Mouse (Mus musculus): Measurements from ENCODE around the gene Mpped2. TPM values are rescaled to one million over a fixed set of nuclear protein-coding genes. Genes with fewer than 3 reads are reported as not detected.

Mpped2 gene
- 1.2 and 1.8 TPM in 2 replicates for polyA plus RNA-seq (2015; fragmentation: Nextera tagmentation; extraction: Ambion mirVana)

GRCm38 (mm10) chr2:106692783-106693701 is at the start of gene Mpped2:
TSS of gene Mpped2 (plus strand) at chr2:106693269.
- H3K9ac ChIP-seq (ENCODE audit: low read depth, low read length) = peak within 1 kb of the TSS; percentile 51
- peaks cover 52% of the 10 kb centered on the region for H3K27me3 ChIP-seq (ENCODE audit: control insufficient read depth, insufficient read depth, low read depth, low read length)
- no peak within 1 kb of the TSS for H3K27ac ChIP-seq (ENCODE audit: low read length)
- H3K4me1 ChIP-seq (ENCODE audit: control insufficient read depth, low read depth, low read length) = no peaks in the 10 kb centered on the region; the same call in 1 of the 2 replicates
- WGBS (ENCODE audit: insufficient replicate concordance) = 1% methylated on average over 55 of the region's 56 CpGs
- H3K9me3 ChIP-seq (replicated peaks; ENCODE audit: control insufficient read depth, low read length) = no peaks in the 10 kb centered on the region
- H3K4me2 ChIP-seq (ENCODE audit: low read depth, low read length) = peak within 1 kb of the TSS; percentile 84
- peak; percentile 71 for ATAC-seq (ENCODE audit: low read depth)
- no peaks in the 10 kb centered on the region for H3K36me3 ChIP-seq (ENCODE audit: control insufficient read depth, insufficient read depth)
- H3K4me3 ChIP-seq (ENCODE audit: low read depth, low read length) = peak within 1 kb of the TSS; percentile 65

DNA sequence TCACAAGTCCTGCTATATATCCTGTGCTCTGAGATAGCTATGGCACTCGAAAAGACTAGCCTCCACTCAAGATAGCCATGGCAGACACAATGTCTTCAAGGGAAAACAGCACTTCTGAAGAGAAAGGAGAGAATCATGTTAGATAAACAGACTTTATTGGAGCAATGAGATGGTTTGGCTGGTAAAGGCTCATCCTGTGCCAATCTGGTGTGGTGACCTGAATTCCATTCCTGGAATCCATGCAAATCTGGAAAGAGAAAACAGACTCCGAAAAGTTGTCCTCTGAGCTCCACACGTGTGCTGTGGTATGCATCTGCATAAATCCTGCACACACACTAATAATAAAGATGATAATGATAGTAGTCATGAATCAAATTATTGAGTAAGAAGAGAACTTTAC is 48.3 kb upstream of the Mpped2 start:
- H3K9ac ChIP-seq (ENCODE audit: low read depth, low read length) = no peak overlapping the region
- no peaks in the 10 kb centered on the region for H3K36me3 ChIP-seq (ENCODE audit: control insufficient read depth, insufficient read depth)
- H3K4me2 ChIP-seq (ENCODE audit: low read depth, low read length) = no peak overlapping the region
- 57% methylated on average over 3 of the region's 3 CpGs for WGBS (ENCODE audit: insufficient replicate concordance)
- no peaks in the 10 kb centered on the region for H3K9me3 ChIP-seq (replicated peaks; ENCODE audit: control insufficient read depth, low read length)
- no peaks in the 10 kb centered on the region for H3K27me3 ChIP-seq (ENCODE audit: control insufficient read depth, insufficient read depth, low read depth, low read length)
- no peak for ATAC-seq (ENCODE audit: low read depth)
- H3K4me3 ChIP-seq (ENCODE audit: low read depth, low read length) = no peak overlapping the region
- no peaks in the 10 kb centered on the region for H3K4me1 ChIP-seq (ENCODE audit: control insufficient read depth, low read depth, low read length)
- no peak overlapping the region for H3K27ac ChIP-seq (ENCODE audit: low read length)

GRCm38 (mm10) chr2:106649686-106650570 is 43.1 kb upstream of the Mpped2 start:
- WGBS (ENCODE audit: insufficient replicate concordance) = 5% methylated on average over 25 of the region's 25 CpGs
- H3K27ac ChIP-seq (ENCODE audit: low read length) = no peak overlapping the region
- no peaks in the 10 kb centered on the region; the same call in none of the 2 replicates for H3K4me1 ChIP-seq (ENCODE audit: control insufficient read depth, low read depth, low read length)
- peak overlapping the region; percentile 1; the same call in 1 of the 2 replicates for H3K9ac ChIP-seq (ENCODE audit: low read depth, low read length)
- peak; percentile 98 for ATAC-seq (ENCODE audit: low read depth)
- H3K4me3 ChIP-seq (ENCODE audit: low read depth, low read length) = peak overlapping the region; percentile 52
- no peaks in the 10 kb centered on the region for H3K36me3 ChIP-seq (ENCODE audit: control insufficient read depth, insufficient read depth)
- no peaks in the 10 kb centered on the region for H3K27me3 ChIP-seq (ENCODE audit: control insufficient read depth, insufficient read depth, low read depth, low read length)
- H3K4me2 ChIP-seq (ENCODE audit: low read depth, low read length) = peak overlapping the region; percentile 63
- no peaks in the 10 kb centered on the region for H3K9me3 ChIP-seq (replicated peaks; ENCODE audit: control insufficient read depth, low read length)

- Histone ChIP-seq H3K4me1 (ENCODE audit: control insufficient read depth, low read depth, low read length) (no peaks in the 10 kb centered on the region; the same call in none of the 2 replicates), H3K36me3 (ENCODE audit: control insufficient read depth, insufficient read depth) (no peaks in the 10 kb centered on the region), H3K9me3 (replicated peaks; ENCODE audit: control insufficient read depth, low read length) (no peaks in the 10 kb centered on the region), H3K27ac (ENCODE audit: low read length) (no peak overlapping the region), H3K4me2 (ENCODE audit: low read depth, low read length) (no peak overlapping the region), H3K9ac (ENCODE audit: low read depth, low read length) (no peak overlapping the region), H3K27me3 (ENCODE audit: control insufficient read depth, insufficient read depth, low read depth, low read length) (no peaks in the 10 kb centered on the region), H3K4me3 (ENCODE audit: low read depth, low read length) (no peak overlapping the region)
- no peak for ATAC-seq (ENCODE audit: low read depth)
- WGBS (ENCODE audit: insufficient replicate concordance) = 59% methylated on average over 8 of the region's 8 CpGs
Measured at GRCm38 (mm10) chr2:106652151-106652550, 40.9 kb upstream of the Mpped2 start.

DNA sequence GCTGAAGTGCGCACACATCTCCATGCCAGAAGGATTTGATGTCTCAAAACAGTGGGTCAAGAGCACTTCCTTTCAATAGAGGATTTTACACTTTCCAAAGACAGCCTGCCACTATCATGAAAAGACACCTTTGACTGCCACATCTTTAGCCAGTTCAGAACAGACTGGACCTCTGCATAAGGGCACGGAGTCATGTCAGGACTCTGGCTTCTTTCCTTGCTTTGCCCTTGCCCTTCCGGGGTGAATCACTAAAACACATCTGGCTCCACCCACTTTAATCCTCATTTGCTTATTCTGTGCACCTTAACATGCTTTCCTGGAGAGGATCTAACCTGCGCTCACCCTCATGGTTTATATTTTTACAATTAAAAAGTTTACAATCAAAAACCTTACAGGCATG is 40.3 kb upstream of the Mpped2 start:
- no peak overlapping the region for H3K27ac ChIP-seq (ENCODE audit: low read length)
- no peak for ATAC-seq (ENCODE audit: low read depth)
- H3K4me2 ChIP-seq (ENCODE audit: low read depth, low read length) = no peak overlapping the region
- no peaks in the 10 kb centered on the region; the same call in none of the 2 replicates for H3K4me1 ChIP-seq (ENCODE audit: control insufficient read depth, low read depth, low read length)
- no peak overlapping the region for H3K9ac ChIP-seq (ENCODE audit: low read depth, low read length)
- H3K36me3 ChIP-seq (ENCODE audit: control insufficient read depth, insufficient read depth) = no peaks in the 10 kb centered on the region
- no peaks in the 10 kb centered on the region for H3K27me3 ChIP-seq (ENCODE audit: control insufficient read depth, insufficient read depth, low read depth, low read length)
- H3K4me3 ChIP-seq (ENCODE audit: low read depth, low read length) = no peak overlapping the region
- H3K9me3 ChIP-seq (replicated peaks; ENCODE audit: control insufficient read depth, low read length) = no peaks in the 10 kb centered on the region
- 69% methylated on average over 4 of the region's 4 CpGs for WGBS (ENCODE audit: insufficient replicate concordance)

DNA sequence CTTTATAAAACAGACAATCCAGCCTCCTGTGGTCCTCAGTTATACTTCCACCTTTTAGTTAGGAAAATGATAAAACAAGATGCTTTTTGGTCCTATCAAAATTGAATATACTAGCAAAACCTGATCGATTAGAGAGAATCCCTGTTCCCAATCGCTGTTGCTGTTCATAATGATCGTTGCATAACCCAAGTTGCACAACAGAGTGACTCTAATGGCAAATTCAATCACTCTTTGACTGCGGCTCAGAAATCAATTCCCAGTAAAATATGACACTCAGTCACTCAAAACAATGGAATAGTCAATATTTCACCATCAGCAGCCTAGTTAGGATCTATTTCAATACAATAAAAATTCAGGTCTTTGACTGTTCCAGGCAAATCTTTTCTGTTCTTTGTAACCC is 39.8 kb upstream of the Mpped2 start:
- Histone ChIP-seq H3K27ac (ENCODE audit: low read length) (no peak overlapping the region), H3K4me1 (ENCODE audit: control insufficient read depth, low read depth, low read length) (no peaks in the 10 kb centered on the region; the same call in none of the 2 replicates), H3K4me3 (ENCODE audit: low read depth, low read length) (no peak overlapping the region), H3K9me3 (replicated peaks; ENCODE audit: control insufficient read depth, low read length) (no peaks in the 10 kb centered on the region), H3K9ac (ENCODE audit: low read depth, low read length) (no peak overlapping the region), H3K27me3 (ENCODE audit: control insufficient read depth, insufficient read depth, low read depth, low read length) (no peaks in the 10 kb centered on the region), H3K4me2 (ENCODE audit: low read depth, low read length) (no peak overlapping the region), H3K36me3 (ENCODE audit: control insufficient read depth, insufficient read depth) (no peaks in the 10 kb centered on the region)
- 64% methylated on average over 4 of the region's 4 CpGs for WGBS (ENCODE audit: insufficient replicate concordance)
- ATAC-seq (ENCODE audit: low read depth) = no peak

DNA sequence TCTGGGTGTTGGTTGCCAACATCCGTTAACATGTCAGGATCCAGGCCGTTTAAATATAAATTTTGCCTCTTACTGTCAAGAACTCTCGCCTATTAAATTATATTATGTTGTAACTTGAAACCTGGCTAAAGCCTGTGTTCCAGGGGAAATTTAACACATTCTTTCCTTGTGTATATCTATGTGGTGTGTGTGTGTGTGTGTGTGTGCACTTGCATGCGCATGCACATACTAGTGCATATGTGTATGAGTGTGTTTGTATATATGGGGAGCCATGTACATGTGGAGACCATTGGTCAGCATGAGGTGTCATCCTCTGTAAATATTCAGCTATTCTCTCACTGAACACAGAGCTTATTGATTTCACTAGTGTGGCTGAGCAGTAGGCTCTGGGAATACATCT is 37.8 kb upstream of the Mpped2 start:
- Histone ChIP-seq H3K27me3 (ENCODE audit: control insufficient read depth, insufficient read depth, low read depth, low read length) (no peaks in the 10 kb centered on the region), H3K27ac (ENCODE audit: low read length) (no peak overlapping the region), H3K4me3 (ENCODE audit: low read depth, low read length) (no peak overlapping the region), H3K9ac (ENCODE audit: low read depth, low read length) (no peak overlapping the region), H3K4me1 (ENCODE audit: control insufficient read depth, low read depth, low read length) (no peaks in the 10 kb centered on the region; the same call in none of the 2 replicates), H3K36me3 (ENCODE audit: control insufficient read depth, insufficient read depth) (no peaks in the 10 kb centered on the region), H3K9me3 (replicated peaks; ENCODE audit: control insufficient read depth, low read length) (no peaks in the 10 kb centered on the region), H3K4me2 (ENCODE audit: low read depth, low read length) (no peak overlapping the region)
- no peak for ATAC-seq (ENCODE audit: low read depth)
- WGBS (ENCODE audit: insufficient replicate concordance) = 68% methylated on average over 4 of the region's 4 CpGs

- Histone ChIP-seq H3K27ac (ENCODE audit: low read length) (no peak overlapping the region), H3K27me3 (ENCODE audit: control insufficient read depth, insufficient read depth, low read depth, low read length) (no peaks in the 10 kb centered on the region), H3K4me2 (ENCODE audit: low read depth, low read length) (no peak overlapping the region), H3K9ac (ENCODE audit: low read depth, low read length) (no peak overlapping the region), H3K4me3 (ENCODE audit: low read depth, low read length) (no peak overlapping the region), H3K4me1 (ENCODE audit: control insufficient read depth, low read depth, low read length) (no peaks in the 10 kb centered on the region), H3K36me3 (ENCODE audit: control insufficient read depth, insufficient read depth) (no peaks in the 10 kb centered on the region), H3K9me3 (replicated peaks; ENCODE audit: control insufficient read depth, low read length) (no peaks in the 10 kb centered on the region)
- 67% methylated on average over 11 of the region's 11 CpGs for WGBS (ENCODE audit: insufficient replicate concordance)
- ATAC-seq (ENCODE audit: low read depth) = no peak
Measured at GRCm38 (mm10) chr2:106665271-106665670, 27.8 kb upstream of the Mpped2 start.

All from liver, embryonic 16.5 days (tissue).